Mouse (Mus musculus): ENCODE data around the gene Asb10. TPM values are rescaled to one million over a fixed set of nuclear protein-coding genes. Genes with fewer than 3 reads are reported as not detected.
A peak's percentile ranks its signal among the peaks of the same experiment; 100 is the strongest.

The Asb10 gene
- total RNA-seq, 2 experiments from 2014 or later = not detected

DNA sequence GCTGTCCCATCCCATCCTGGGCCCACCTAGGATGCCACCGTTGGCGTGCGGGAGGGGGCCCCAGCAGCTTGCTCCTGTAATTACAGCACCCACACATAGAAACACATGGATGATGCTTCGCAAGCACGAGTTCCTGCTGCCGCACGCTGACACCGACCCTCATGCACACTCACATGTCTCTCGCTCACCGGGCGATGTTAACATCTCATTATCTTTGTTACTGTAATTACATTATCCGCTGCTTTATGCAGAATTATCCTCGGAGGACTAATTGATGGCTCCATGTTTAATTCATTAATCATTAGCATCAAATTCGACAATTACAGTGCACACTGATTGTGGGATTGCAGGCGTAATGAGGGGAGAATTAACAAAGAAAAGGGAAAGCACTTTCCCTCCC is 45.8 kb downstream of the Asb10 start:
- ATAC-seq (replicated peaks; ENCODE audit: poor library complexity) = no peak

DNA sequence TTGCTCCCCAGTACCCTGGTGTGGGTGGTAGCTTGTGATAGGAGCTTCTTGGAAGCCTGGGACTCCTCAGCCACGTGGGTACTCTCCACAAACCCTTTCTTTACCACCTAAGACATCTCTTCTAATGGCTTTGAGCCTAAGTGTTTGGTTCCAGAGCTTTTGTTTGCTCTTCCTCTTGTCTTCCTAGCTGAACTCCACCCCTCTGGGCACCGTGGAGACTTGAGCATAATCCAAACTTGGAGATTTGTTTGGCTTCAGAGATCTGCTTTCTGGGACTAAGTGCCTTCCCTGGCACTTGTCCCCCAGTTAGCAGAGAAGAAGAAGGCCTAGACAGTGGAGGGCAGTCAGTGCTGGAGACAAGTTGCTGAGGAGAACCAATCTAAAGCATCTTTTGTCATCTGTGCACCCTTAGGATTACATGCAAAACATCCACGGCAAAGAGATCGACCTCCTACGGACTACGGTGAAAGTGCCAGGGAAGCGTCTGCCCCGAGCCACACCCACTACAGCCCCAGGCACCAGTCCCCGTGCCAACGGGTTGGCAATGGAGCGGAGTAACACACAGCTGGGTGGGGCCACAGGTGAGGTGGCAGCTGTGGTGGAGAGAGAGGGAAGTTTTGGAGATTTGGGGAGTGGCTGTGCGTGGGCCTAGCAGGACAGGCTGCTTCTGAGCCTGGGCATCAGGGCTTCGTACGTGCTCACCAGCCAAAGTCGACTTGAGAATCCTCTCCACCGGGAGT is 48.1 kb downstream of the Asb10 start:
- no peak for ATAC-seq (replicated peaks; ENCODE audit: poor library complexity)

DNA sequence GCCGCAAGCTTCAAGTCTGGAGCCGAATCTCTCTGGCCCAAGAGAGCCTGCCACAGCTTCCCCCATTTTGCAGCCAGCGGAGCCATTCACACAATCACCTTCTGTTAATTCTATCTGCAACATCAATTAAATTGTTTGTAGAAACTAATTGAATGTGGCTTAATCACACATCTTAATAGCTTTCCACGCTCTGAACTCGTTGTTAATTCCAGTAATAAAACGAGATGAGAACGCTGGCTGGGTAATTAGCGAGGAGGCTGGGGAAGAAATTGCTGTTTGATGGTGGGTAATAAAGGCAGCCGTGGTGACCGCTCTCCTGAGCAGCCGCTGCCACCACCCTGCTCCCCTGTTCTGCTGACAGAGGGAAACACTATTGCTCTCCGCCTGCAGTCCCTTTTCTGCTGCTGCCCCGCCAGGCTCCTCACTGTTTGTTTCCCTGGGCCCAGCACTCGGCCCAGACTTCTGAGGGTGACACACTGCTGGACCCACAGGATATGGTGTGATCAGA is 50.3 kb downstream of the Asb10 start:
- no peak for ATAC-seq (replicated peaks; ENCODE audit: poor library complexity)

DNA sequence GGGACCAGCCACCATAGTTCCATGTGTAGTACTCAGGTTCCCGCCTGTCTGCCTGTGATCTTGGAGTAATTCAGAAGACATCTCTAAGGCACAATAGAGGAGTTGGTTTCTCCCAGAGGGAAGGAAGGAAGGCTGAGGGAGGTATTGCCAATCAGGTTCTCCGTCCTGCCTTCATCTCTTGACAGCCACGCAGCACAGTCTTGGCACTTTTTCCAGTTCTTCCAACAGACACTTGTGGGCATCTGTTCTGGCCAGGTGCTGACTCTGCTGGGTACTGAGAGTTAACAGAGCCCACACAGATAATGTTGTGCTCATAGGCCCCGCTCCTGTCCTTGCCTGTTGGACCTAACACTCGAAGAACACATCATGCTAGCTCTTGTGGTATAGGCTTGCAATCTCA is 54.0 kb downstream of the Asb10 start:
- no peak for ATAC-seq (replicated peaks; ENCODE audit: poor library complexity)

DNA sequence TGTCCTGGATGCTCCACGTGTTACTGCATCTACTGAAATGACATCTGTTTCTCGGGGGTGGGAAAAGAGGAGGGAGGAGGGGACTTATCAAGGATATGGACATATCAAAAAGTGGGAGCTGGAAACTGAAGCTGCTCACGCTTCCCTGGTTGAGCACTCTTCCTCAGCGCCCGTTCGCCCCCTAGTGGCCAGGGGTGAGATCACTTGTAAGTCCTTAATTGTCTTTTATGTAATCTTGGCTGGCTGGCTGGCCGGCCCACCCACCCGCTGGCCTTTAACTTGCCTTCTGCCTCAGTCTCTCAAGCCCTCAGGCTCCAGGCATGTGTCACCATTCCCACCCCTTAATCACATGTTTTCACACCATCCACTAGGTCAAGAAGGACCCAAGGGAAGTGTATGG is 54.7 kb downstream of the Asb10 start:
- peak; percentile 72 for ATAC-seq (replicated peaks; ENCODE audit: poor library complexity)

DNA sequence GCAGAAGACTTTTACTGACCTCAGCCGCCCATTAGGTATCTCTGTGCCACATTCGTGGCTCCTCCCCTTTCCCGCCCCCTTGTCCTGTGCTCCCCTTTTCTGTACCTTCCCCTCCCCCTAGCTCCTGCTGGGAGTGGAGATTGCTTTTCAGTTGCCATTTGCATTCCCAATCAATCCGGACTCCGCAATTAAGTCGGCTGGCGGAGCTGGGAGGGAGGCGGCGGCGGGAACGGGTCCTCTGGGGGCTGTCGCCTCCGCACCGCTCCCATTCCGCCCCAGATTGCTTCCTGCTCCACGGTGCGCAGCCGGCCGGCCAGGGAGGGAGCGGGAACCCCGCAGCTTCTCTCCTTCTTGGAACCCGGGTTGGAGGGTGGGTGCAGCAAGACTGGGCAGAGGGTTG is 55.8 kb downstream of the Asb10 start:
- no peak for ATAC-seq (replicated peaks; ENCODE audit: poor library complexity)

DNA sequence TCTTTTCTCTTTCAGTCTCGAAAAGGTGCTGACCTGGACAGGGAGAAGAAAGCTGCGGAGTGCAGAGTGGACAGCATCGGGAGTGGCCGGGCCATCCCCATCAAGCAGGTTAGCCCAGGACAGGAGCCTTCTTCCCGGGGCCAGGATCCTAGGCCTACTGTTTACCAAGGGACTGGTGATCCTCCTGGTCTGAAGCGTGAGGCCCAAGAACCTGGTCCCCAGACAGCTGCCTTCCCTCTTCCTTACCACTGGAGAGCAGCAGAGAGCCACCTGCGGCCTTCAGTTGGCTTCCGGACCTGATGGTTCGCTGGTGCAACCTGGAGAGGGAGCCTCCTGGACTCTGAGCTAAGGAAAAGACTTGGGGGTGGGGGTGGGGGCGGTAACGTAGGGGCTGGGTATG is 57.5 kb downstream of the Asb10 start:
- ATAC-seq (replicated peaks; ENCODE audit: poor library complexity) = peak; percentile 86

Other genes with a start within 250 kb of the Asb10 start
- gene Kcnh2, start 189.4 kb downstream of the Asb10 start, total RNA-seq (2015) = not detected in 2 replicates
- gene Kcnh2, start 189.4 kb downstream of the Asb10 start, total RNA-seq (2017) = 0.12 TPM in 1 of 2 replicates, not detected in the other
- 0.12 TPM in 1 of 2 replicates, not detected in the other for gene Nos3, start 176.2 kb downstream of the Asb10 start, total RNA-seq (2015)
- gene Nos3, start 176.2 kb downstream of the Asb10 start, total RNA-seq (2017) = not detected in 2 replicates
- gene Atg9b, start 148.8 kb downstream of the Asb10 start, total RNA-seq (2015) = 0.90 and 1.9 TPM in 2 replicates
- gene Atg9b, start 148.8 kb downstream of the Asb10 start, total RNA-seq (2017) = 2.6 and 3.5 TPM in 2 replicates
- 23.5 and 30.9 TPM in 2 replicates for gene Abcb8, start 147.3 kb downstream of the Asb10 start, total RNA-seq (2015)
- gene Abcb8, start 147.3 kb downstream of the Asb10 start, total RNA-seq (2017) = 12.2 and 18.1 TPM in 2 replicates
- gene Asic3, start 127.6 kb downstream of the Asb10 start, total RNA-seq (2015) = 0.12 and 0.15 TPM in 2 replicates
- gene Asic3, start 127.6 kb downstream of the Asb10 start, total RNA-seq (2017) = 0.20 TPM in 1 of 2 replicates, not detected in the other
- 20.0 TPM in 2 replicates for gene Cdk5, start 117.4 kb downstream of the Asb10 start, total RNA-seq (2015)
- 16.2 and 30.1 TPM in 2 replicates for gene Cdk5, start 117.4 kb downstream of the Asb10 start, total RNA-seq (2017)
- 11.4 and 13.1 TPM in 2 replicates for gene Slc4a2, start 117.1 kb downstream of the Asb10 start, total RNA-seq (2015)
- 19.0 and 24.1 TPM in 2 replicates for gene Slc4a2, start 117.1 kb downstream of the Asb10 start, total RNA-seq (2017)
- gene Fastk, start 95.7 kb downstream of the Asb10 start, total RNA-seq (2015) = 35.7 and 44.6 TPM in 2 replicates
- 17.4 and 25.7 TPM in 2 replicates for gene Fastk, start 95.7 kb downstream of the Asb10 start, total RNA-seq (2017)
- gene Tmub1, start 93.1 kb downstream of the Asb10 start, total RNA-seq (2015) = 7.3 and 7.7 TPM in 2 replicates
- gene Tmub1, start 93.1 kb downstream of the Asb10 start, total RNA-seq (2017) = 13.7 and 14.9 TPM in 2 replicates
- 11.4 and 14.1 TPM in 2 replicates for gene Agap3, start 88.8 kb downstream of the Asb10 start, total RNA-seq (2015)
- gene Agap3, start 88.8 kb downstream of the Asb10 start, total RNA-seq (2017) = 19.8 and 25.0 TPM in 2 replicates
- gene Gbx1, start 13.8 kb downstream of the Asb10 start, total RNA-seq (2015) = not detected in 2 replicates
- gene Gbx1, start 13.8 kb downstream of the Asb10 start, total RNA-seq (2017) = not detected in 2 replicates
- not detected in 2 replicates for gene 4931409K22Rik, start 15.8 kb upstream of the Asb10 start, total RNA-seq (2015)
- gene 4931409K22Rik, start 15.8 kb upstream of the Asb10 start, total RNA-seq (2017) = not detected in 2 replicates
- 45.4 and 46.0 TPM in 2 replicates for gene Abcf2, start 36.5 kb upstream of the Asb10 start, total RNA-seq (2015)
- gene Abcf2, start 36.5 kb upstream of the Asb10 start, total RNA-seq (2017) = 113 and 115 TPM in 2 replicates
- gene Chpf2, start 45.8 kb upstream of the Asb10 start, total RNA-seq (2015) = 4.7 and 5.9 TPM in 2 replicates
- 12.4 and 35.1 TPM in 2 replicates for gene Chpf2, start 45.8 kb upstream of the Asb10 start, total RNA-seq (2017)
- not detected in 2 replicates for gene Smarcd3, start 83.4 kb upstream of the Asb10 start, total RNA-seq (2015)
- gene Smarcd3, start 83.4 kb upstream of the Asb10 start, total RNA-seq (2017) = 0.08 TPM in 1 of 2 replicates, not detected in the other
- gene Nub1, start 144.6 kb upstream of the Asb10 start, total RNA-seq (2015) = 21.6 and 26.5 TPM in 2 replicates
- gene Nub1, start 144.6 kb upstream of the Asb10 start, total RNA-seq (2017) = 33.2 and 40.2 TPM in 2 replicates
- 0.07 and 0.64 TPM in 2 replicates for gene Wdr86, start 189.7 kb upstream of the Asb10 start, total RNA-seq (2015)
- 0.95 TPM in 1 of 2 replicates, not detected in the other for gene Wdr86, start 189.7 kb upstream of the Asb10 start, total RNA-seq (2017)
- not detected in 2 replicates for gene Crygn, start 217.0 kb upstream of the Asb10 start, total RNA-seq (2015)
- not detected in 2 replicates for gene Crygn, start 217.0 kb upstream of the Asb10 start, total RNA-seq (2017)